Mouse (Mus musculus) urinary bladder, postnatal 36 days (tissue): ENCODE measurements around the gene Dnah14.

Source experiments
- DNase-seq, 2 experiments: peaks; one replicate each; pipeline ENCODE4 v3.0.0; 2022; ENCODE audit warnings: low spot score in 2 of 2, mixed read lengths in 1 of 2

The Dnah14 gene

DNA sequence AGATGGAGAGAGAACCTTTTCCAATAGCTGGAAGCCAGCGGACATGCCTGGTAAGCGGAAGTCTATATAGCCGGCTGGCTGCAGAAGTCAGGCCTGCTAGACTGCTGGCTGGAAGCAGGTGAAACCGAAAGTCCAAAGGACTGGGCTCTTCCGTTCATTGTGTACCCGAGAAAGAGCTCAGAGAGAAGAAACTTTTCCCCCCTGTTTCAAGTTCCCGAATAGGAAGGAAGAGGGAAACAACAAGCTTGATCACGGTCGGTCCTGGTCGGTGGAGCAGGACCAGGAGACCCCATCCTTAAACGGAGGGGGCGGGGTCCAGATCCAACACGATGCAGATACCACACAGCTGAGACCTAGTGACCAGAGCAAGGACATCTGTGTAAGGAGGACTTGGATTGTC is 276.1 kb downstream of the Dnah14 start:
- no peak for DNase-seq

DNA sequence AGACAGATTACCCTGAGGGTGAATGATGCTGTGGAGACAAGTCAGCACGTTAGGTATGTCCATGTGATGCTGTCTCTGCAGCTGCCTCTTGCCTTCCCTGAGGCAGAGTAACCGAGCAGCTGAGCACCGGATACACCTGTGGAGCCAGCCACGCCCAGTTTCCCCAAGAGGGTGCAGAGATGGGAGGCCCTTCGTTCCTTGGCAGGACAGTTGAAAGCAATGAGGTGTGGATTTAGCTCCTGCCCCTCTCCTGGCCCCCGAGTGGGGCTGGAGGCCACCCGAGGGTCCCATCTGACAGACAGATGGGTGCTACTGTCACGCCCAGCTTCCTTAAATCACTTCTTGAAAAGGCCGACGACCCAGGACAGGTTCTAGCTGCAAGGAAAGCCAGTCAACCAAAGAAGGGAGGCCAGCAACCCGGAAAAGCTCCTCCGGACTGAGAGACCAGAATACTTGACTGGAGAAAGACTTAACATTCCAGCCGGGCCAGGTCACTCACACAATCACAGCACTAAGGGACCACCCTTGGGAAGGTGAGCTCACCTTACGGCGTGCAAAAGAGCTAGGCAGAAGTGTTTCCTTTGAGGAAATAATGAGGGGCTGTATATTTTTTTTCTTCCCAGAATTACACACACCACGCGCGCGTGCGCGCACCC is 276.9 kb downstream of the Dnah14 start:
- DNase-seq, result peak in 1 of 2 experiments; percentile 39

DNA sequence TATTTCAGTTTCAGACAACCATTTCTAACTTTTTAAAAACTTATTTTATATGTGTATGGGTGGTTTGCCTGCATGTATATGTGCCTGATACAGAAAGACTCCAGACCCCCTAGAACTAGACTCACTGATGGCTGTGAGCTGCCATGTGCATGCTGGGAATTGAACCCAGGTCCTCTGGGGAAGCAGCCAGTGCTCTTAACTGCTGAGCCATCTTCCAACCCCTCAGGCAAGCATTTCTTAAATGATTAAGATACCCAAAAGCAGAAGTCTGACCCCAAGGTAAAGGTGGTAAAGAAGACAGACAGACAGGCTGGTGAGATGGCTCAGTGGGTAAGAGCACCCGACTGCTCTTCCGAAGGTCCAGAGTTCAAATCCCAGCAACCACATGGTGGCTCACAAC is 278.5 kb downstream of the Dnah14 start:
- no peak for DNase-seq

DNA sequence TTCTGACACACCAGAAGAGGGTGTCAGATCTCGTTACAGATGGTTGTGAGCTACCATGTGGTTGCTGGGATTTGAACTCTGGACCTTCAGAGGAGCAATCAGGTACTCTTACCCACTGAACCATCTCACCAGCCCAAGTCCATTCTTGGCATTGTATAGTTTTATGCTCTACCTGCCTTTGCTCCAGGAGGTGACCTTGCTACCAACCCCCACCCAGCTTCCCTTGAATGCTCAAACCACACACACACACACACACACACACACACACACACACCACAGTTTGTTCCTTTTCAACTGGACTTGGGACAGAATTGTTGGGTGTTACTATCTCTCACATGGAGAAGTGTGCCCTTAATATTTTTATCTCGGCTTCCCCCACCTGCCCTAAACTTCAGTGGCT is 280.0 kb downstream of the Dnah14 start:
- DNase-seq, result no peak

DNA sequence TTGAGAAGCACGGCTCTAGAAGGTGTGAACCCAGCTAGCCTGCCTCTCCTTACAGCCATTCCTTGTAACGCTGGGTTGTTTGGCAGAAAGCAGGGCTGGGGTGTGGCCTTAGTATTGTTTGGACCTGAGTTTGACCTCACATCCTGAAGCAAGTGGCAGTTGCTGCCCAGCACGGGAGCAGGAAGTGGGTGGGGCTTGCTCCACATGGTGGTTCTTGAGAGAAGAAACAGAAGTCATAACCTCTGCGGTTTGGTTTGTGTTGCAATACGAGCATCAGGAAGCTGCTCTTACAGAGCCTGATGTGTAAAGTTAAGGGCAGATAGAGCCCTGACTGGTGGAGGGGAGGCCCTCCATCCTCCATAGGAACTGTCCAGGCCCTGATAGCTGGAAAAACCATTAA is 284.3 kb downstream of the Dnah14 start:
- DNase-seq, result peak; percentile 71 to 85

DNA sequence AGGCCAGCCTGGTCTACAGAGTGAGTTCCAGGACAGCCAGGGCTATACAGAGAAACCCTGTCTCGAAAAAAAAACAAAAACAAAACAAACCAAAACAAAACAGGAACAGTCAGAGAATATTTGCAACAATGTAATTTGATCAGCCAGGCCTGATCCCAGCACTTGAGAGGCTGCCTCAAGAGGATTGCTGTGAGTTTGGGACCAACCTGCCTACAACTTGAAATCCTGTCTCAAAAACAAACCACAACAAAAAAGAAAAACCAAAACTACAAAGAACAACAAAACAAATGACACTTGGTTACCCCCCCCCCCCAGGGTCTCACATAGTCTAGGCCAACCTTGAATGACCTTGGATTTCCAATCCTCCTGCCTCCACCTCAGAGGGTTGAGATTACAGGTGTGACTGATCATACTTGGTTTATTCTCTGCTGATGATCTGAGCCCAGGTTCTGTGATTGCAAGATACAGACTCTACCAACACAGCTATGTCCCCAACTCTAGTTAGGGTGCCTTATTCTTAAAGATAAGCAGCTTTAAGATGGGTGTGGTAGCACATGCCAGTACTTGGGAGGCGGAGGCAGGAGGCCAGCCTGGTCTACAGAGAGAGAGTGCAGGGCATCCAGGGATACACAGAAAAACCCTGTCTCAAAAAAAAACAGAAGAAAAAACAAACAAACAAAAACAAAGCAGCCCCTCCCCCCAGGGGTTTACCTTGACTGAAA is 285.0 kb downstream of the Dnah14 start:
- no peak for DNase-seq

DNA sequence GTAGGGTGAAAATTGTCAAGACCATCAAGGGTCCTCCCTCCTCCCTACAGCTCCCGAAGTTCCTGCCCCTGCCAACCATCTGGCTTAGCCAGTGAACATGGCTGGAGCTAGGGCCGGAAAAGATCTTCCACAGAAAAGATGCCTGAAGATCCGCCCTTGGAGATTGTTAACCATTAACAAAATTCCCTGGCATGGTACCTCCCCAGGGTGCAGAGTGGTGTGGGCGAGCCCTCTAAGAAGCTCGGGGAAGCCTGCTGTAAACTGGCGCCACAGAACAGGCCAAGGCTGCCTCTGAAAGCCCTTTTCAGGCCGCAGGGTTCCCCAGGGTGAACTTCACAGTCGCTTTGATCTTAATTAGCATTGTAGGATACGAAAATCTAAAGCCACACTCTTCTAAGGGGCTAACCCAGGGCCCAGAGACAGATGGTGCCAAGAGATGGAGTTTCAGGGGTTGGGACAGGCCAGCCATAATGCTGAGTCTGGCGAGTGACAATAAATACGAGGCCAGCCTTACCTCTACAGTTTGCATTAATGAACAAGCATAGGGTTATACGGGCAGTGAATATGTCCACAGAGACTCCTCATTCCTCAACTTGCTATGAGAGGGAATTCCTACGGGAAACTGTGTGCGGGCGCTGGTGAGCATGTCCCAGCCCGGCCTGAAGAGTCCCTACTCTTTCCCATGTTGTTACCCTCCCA is 286.5 kb downstream of the Dnah14 start:
- DNase-seq, result no peak

DNA sequence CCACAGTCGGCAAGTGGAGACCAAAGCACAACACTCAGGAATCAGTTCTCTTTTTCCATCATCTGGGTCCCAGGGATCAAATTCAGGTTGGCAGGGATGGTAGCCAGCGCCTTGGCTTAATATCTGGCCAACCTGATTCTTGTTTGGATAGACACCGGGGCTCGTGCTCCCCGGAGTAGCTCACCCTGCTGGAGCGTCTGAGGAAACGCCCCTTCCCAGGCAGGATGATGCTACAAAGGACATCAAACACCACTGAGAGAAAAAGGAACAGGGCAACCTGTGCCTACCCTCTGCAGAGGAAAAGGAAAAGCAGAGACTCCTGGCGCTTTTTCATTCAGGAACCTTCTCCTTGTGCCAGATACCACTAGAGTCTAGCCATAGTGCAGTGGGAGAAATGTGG is 287.1 kb downstream of the Dnah14 start:
- DNase-seq, result no peak
